14 mouse cellular contexts compared by ENCODE assay signal in genomic region chr3:131140091-131140462, GRCm38 (mm10). TPM values are rescaled to one million over a fixed set of nuclear protein-coding genes. Genes with fewer than 3 reads are reported as not detected.
A peak's percentile ranks its signal among the peaks of the same experiment; 100 is the strongest.
DNase-seq lines count a peak whose midpoint lies in the region; ATAC-seq and TF ChIP-seq lines count a peak whose summit lies in the region.
"Had no signal": no experiment of that assay in that cellular context is flagged by ENCODE, and none has a peak within 500 bp of the region (broad histone marks: within the 10 kb centered on the region; RNA-seq: fewer than 3 reads in every experiment).

No protein-coding gene starts in this region.

- dilution Hi-C loops in CH12.LX (cut with MboI; ENCODE audit: extremely low pct_ligation_motif_present, extremely low pct_unique_long_range_greater_than_20kb, low sequenced_read_pairs): no loop called here

- no peaks in the 10 kb centered on the region for H3K27me3 ChIP-seq in heart, embryonic 14.5 days (ENCODE audit: control insufficient read depth, insufficient read depth, low read length)
- no peaks in the 10 kb centered on the region for H3K27me3 ChIP-seq in CH12.LX (replicated peaks)
- no peaks in the 10 kb centered on the region for H3K27me3 ChIP-seq in limb, embryonic 13.5 days
- H3K27me3 ChIP-seq in intestine, embryonic 16.5 days (replicated peaks; ENCODE audit: control insufficient read depth, insufficient read depth, low read length): no peaks in the 10 kb centered on the region

- peak overlapping the region; percentile 78 to 83 for H3K27ac ChIP-seq in heart, embryonic 14.5 days (replicated peaks in 1 of 2; ENCODE audit: control insufficient read depth in 1 of 2, insufficient read depth in 1 of 2, low read depth in 2 of 2, low read length in 2 of 2)
- peak overlapping the region; percentile 99 for H3K27ac ChIP-seq in CH12.LX (ENCODE audit: insufficient read depth, low read depth)
- peak overlapping the region; percentile 22; the same call in 1 of the 2 replicates for H3K27ac ChIP-seq in limb, embryonic 13.5 days
- H3K27ac ChIP-seq in intestine, embryonic 16.5 days (ENCODE audit: low read length): no peak overlapping the region
- H3K27ac ChIP-seq: hindbrain, embryonic 15.5 days; left cerebral cortex, adult 2 months; liver, embryonic 13.5 days; neural tube, embryonic 15.5 days had no signal

- no peak for TF ChIP-seq RAD21 in CH12.LX (IDR thresholded peaks at IDR 0.05; ENCODE audit: low read depth, low read length)

- H3K79me2 ChIP-seq in CH12.LX (replicated peaks; ENCODE audit: control insufficient read depth, extremely low read depth, insufficient read depth, poor library complexity, severe bottlenecking): peaks cover 9% of the 10 kb centered on the region

- in situ Hi-C loops in CH12.LX (cut with MboI; ENCODE audit: low pct_ligation_motif_present, low pct_unique_long_range_greater_than_20kb, low sequenced_read_pairs): no loop called here

- no peak for TF ChIP-seq EP300 in CH12.LX (IDR thresholded peaks at IDR 0.05; ENCODE audit: low read length)

- ATAC-seq in heart, embryonic 14.5 days (ENCODE audit: insufficient number of reproducible peaks, insufficient read depth, low FRiP score, low read depth): no peak
- ATAC-seq in limb, embryonic 13.5 days (ENCODE audit: low FRiP score, low read depth): no peak
- ATAC-seq in intestine, embryonic 16.5 days: no peak

- no peak overlapping the region for H3K9ac ChIP-seq in heart, embryonic 14.5 days (ENCODE audit: low read length)
- peak overlapping the region; percentile 27; the same call in 1 of the 2 replicates for H3K9ac ChIP-seq in CH12.LX (ENCODE audit: insufficient read depth, low read depth)
- H3K9ac ChIP-seq in limb, embryonic 13.5 days: no peak overlapping the region
- no peak overlapping the region for H3K9ac ChIP-seq in intestine, embryonic 16.5 days (ENCODE audit: low read depth, low read length)
- H3K9ac ChIP-seq: hindbrain, embryonic 15.5 days; liver, embryonic 13.5 days; neural tube, embryonic 15.5 days had no signal

- TF ChIP-seq CTCF in CH12.LX (conservative IDR thresholded peaks at IDR 0.05 in 1 of 2, IDR thresholded peaks at IDR 0.05 in 1 of 2; ENCODE audit: low read depth in 2 of 2, low read length in 2 of 2): no peak

- peaks cover 22 to 33% of the 10 kb centered on the region in 2 experiments for H3K4me1 ChIP-seq in heart, embryonic 14.5 days (ENCODE audit: control insufficient read depth in 2 of 2, insufficient read depth in 2 of 2, low read length in 2 of 2)
- H3K4me1 ChIP-seq in CH12.LX (ENCODE audit: control insufficient read depth in 1 of 2, insufficient read depth in 2 of 2): peaks cover 24 to 39% of the 10 kb centered on the region in 2 experiments
- peaks cover 62% of the 10 kb centered on the region for H3K4me1 ChIP-seq in limb, embryonic 13.5 days
- H3K4me1 ChIP-seq in intestine, embryonic 16.5 days (ENCODE audit: control insufficient read depth, insufficient read depth, low read length): no peaks in the 10 kb centered on the region
- H3K4me1 ChIP-seq: liver, embryonic 13.5 days had no signal

- H3K4me2 ChIP-seq in heart, embryonic 14.5 days (ENCODE audit: low read length): peak overlapping the region; percentile 46; the same call in 1 of the 2 replicates
- peak overlapping the region; percentile 92 for H3K4me2 ChIP-seq in CH12.LX (ENCODE audit: insufficient read depth, low read depth, poor library complexity, severe bottlenecking)
- H3K4me2 ChIP-seq in limb, embryonic 13.5 days (replicated peaks): peak overlapping the region; percentile 24
- no peak overlapping the region for H3K4me2 ChIP-seq in intestine, embryonic 16.5 days (ENCODE audit: low read depth, low read length)
- H3K4me2 ChIP-seq: hindbrain, embryonic 15.5 days; liver, embryonic 13.5 days; neural tube, embryonic 15.5 days had no signal

- H3K9me3 ChIP-seq in heart, embryonic 14.5 days (ENCODE audit: control insufficient read depth, low read length): no peaks in the 10 kb centered on the region
- no peaks in the 10 kb centered on the region for H3K9me3 ChIP-seq in CH12.LX (replicated peaks; ENCODE audit: low read length)
- no peaks in the 10 kb centered on the region for H3K9me3 ChIP-seq in limb, embryonic 13.5 days
- H3K9me3 ChIP-seq in intestine, embryonic 16.5 days (ENCODE audit: control insufficient read depth, low read length): no peaks in the 10 kb centered on the region
- H3K9me3 ChIP-seq: hindbrain, embryonic 15.5 days; liver, embryonic 13.5 days; neural tube, embryonic 15.5 days had no signal

- no peak for DNase-seq in heart, adult 9 months (ENCODE audit: low spot score in 2 of 2)
- DNase-seq in CH12.LX (ENCODE audit: extremely low read depth) (no peak), R1 (ENCODE audit: low read depth, low spot score) (peak; percentile 62)
- no peak for DNase-seq in ovary, adult 18-20 months (ENCODE audit: low spot score)
- DNase-seq: cerebellum, adult 2 months; gastrocnemius, postnatal 10 days; liver, embryonic 13.5 days; right cerebral cortex, adult 18-20 months had no signal

- WGBS in heart, embryonic 14.5 days: 76% methylated on average over 7 of the region's 7 CpGs
- WGBS in limb, embryonic 13.5 days: 87% methylated on average over 7 of the region's 7 CpGs
- WGBS in intestine, embryonic 16.5 days: 90% methylated on average over 7 of the region's 7 CpGs

- no peaks in the 10 kb centered on the region for H3K36me3 ChIP-seq in heart, embryonic 14.5 days (ENCODE audit: control insufficient read depth, insufficient read depth, low read length)
- H3K36me3 ChIP-seq in CH12.LX (replicated peaks in 1 of 2; ENCODE audit: control insufficient read depth in 1 of 2, insufficient read depth in 1 of 2, low read length in 1 of 2): peaks cover 2 to 3% of the 10 kb centered on the region in 2 experiments
- no peaks in the 10 kb centered on the region for H3K36me3 ChIP-seq in limb, embryonic 13.5 days
- no peaks in the 10 kb centered on the region for H3K36me3 ChIP-seq in intestine, embryonic 16.5 days (ENCODE audit: control insufficient read depth, insufficient read depth, low read length)
- H3K36me3 ChIP-seq: hindbrain, embryonic 15.5 days; liver, embryonic 13.5 days; neural tube, embryonic 15.5 days had no signal

- TF ChIP-seq POLR2A in CH12.LX (IDR thresholded peaks at IDR 0.05; ENCODE audit: low read depth, low read length): no peak

- H3K4me3 ChIP-seq in heart, embryonic 14.5 days (ENCODE audit: control insufficient read depth in 1 of 2, insufficient read depth in 1 of 2, low read depth in 1 of 2, low read length in 2 of 2): no peak overlapping the region
- H3K4me3 ChIP-seq in CH12.LX (replicated peaks in 1 of 3; ENCODE audit: low read depth in 2 of 3, low read length in 2 of 3, poor library complexity in 1 of 3): no peak overlapping the region
- no peak overlapping the region for H3K4me3 ChIP-seq in limb, embryonic 13.5 days
- no peak overlapping the region for H3K4me3 ChIP-seq in intestine, embryonic 16.5 days (ENCODE audit: low read length)
- H3K4me3 ChIP-seq: hindbrain, embryonic 15.5 days; left cerebral cortex, adult 2 months; liver, embryonic 13.5 days; neural tube, embryonic 15.5 days had no signal

TF ChIP-seq in CH12.LX, 34 proteins besides CTCF, POLR2A, EP300 and RAD21 (continues in another document):
- TF ChIP-seq SIN3A (IDR thresholded peaks at IDR 0.05; ENCODE audit: low read length): no peak
- TF ChIP-seq USF1 (IDR thresholded peaks at IDR 0.05; ENCODE audit: low read depth, low read length): no peak
- no peak for TF ChIP-seq RCOR1 (conservative IDR thresholded peaks at IDR 0.05; ENCODE audit: low read depth, low read length)
- TF ChIP-seq GABPA (IDR thresholded peaks at IDR 0.05; ENCODE audit: insufficient replicate concordance, low read depth, low read length): no peak
- TF ChIP-seq MAZ (IDR thresholded peaks at IDR 0.05; ENCODE audit: low read depth, low read length): no peak
- no peak for TF ChIP-seq ZMIZ1 (IDR thresholded peaks at IDR 0.05; ENCODE audit: low read depth, low read length)
- no peak for TF ChIP-seq ZC3H11A (IDR thresholded peaks at IDR 0.05; ENCODE audit: low read depth, low read length)
- TF ChIP-seq ETS1 (conservative IDR thresholded peaks at IDR 0.05; ENCODE audit: low read depth, low read length): no peak
- TF ChIP-seq MYC (IDR thresholded peaks at IDR 0.05; ENCODE audit: low read depth, low read length): 0 out of 2 replicates have a peak, but pooled peaks have one; percentile 31
- TF ChIP-seq MXI1 (IDR thresholded peaks at IDR 0.05; ENCODE audit: low read depth, low read length): 0 out of 2 replicates have a peak, but pooled peaks have one; percentile 21
- peak; percentile 71 for TF ChIP-seq NRF1 (IDR thresholded peaks at IDR 0.05; ENCODE audit: low read depth, low read length)
- TF ChIP-seq SMC3 (IDR thresholded peaks at IDR 0.05; ENCODE audit: low read depth, low read length): no peak
- no peak for TF ChIP-seq TBP (conservative IDR thresholded peaks at IDR 0.05; ENCODE audit: low read depth, low read length)
- no peak for TF ChIP-seq USF2 (conservative IDR thresholded peaks at IDR 0.05; ENCODE audit: low read depth, low read length)
- TF ChIP-seq UBTF (IDR thresholded peaks at IDR 0.05; ENCODE audit: low read depth, low read length): no peak
- no peak for TF ChIP-seq TCF12 (IDR thresholded peaks at IDR 0.05; ENCODE audit: low read depth, low read length)
- no peak for TF ChIP-seq ELF1 (IDR thresholded peaks at IDR 0.05; ENCODE audit: low read depth, low read length)
- no peak for TF ChIP-seq E2F4 (IDR thresholded peaks at IDR 0.05; ENCODE audit: insufficient replicate concordance, low read depth, low read length)
- no peak for TF ChIP-seq IRF4 (IDR thresholded peaks at IDR 0.05; ENCODE audit: low read depth, low read length)
- peak; percentile 53; the same call in 1 of the 2 replicates for TF ChIP-seq MAX (IDR thresholded peaks at IDR 0.05; ENCODE audit: low read length)
- TF ChIP-seq ZNF384 (IDR thresholded peaks at IDR 0.05; ENCODE audit: low read depth, low read length): no peak
- TF ChIP-seq CHD1 (IDR thresholded peaks at IDR 0.05; ENCODE audit: low read depth, low read length): no peak
- TF ChIP-seq MEF2A (IDR thresholded peaks at IDR 0.05; ENCODE audit: borderline replicate concordance, low read depth, low read length): no peak
- TF ChIP-seq JUND (conservative IDR thresholded peaks at IDR 0.05; ENCODE audit: low read depth, low read length): no peak
- peak; percentile 86 for TF ChIP-seq BHLHE40 (IDR thresholded peaks at IDR 0.05; ENCODE audit: low read depth, low read length)
- no peak for TF ChIP-seq JUN (IDR thresholded peaks at IDR 0.05; ENCODE audit: insufficient read depth, low read depth, low read length)

RNA-seq across cellular contexts. Expression of gene Lef1, which starts 29.8 kb away (rescaled TPM):
- polyA plus RNA-seq in heart, embryonic 14.5 days (2014; fragmentation: Nextera tagmentation; extraction: Ambion mirVana): 5.3 and 5.6 TPM in 2 replicates
- total RNA-seq in CH12.LX (2012; rRNA removed): 14.5 and 15.8 TPM in 2 replicates
- 1.4 and 1.8 TPM in 2 replicates for total RNA-seq in CH12.LX (2014; rRNA removed)
- polyA plus RNA-seq in CH12.LX (2012; ENCODE audit: insufficient read length, low read depth): 2.7 and 4.4 TPM in 2 replicates
- 47.9 and 52.0 TPM in 2 replicates for polyA plus RNA-seq in limb, embryonic 13.5 days (2015; fragmentation: Nextera tagmentation; extraction: Ambion mirVana)
- 0.28 and 0.31 TPM in 2 replicates for polyA plus RNA-seq in intestine, embryonic 16.5 days (2015; fragmentation: Nextera tagmentation; extraction: Ambion mirVana)
